Mouse (Mus musculus) bone marrow, adult 2 months (tissue): ENCODE results near the gene Ttll13.

Source experiments
- CTCF ChIP-seq: fragments of 200-500 bp; IDR thresholded peaks from 2 replicates; pipeline ENCODE4 v1.5.1; 2011; ENCODE audit warnings: low read length, control low read depth; ENCODE audit not compliant: control insufficient read depth, insufficient read depth
- POLR2A ChIP-seq: fragments of 200-500 bp; IDR thresholded peaks from 2 replicates; pipeline ENCODE4 v1.6.1; 2011; ENCODE audit warnings: low read depth, mild to moderate bottlenecking, control low read depth, low read length, borderline replicate concordance; ENCODE audit not compliant: control insufficient read depth

DNA sequence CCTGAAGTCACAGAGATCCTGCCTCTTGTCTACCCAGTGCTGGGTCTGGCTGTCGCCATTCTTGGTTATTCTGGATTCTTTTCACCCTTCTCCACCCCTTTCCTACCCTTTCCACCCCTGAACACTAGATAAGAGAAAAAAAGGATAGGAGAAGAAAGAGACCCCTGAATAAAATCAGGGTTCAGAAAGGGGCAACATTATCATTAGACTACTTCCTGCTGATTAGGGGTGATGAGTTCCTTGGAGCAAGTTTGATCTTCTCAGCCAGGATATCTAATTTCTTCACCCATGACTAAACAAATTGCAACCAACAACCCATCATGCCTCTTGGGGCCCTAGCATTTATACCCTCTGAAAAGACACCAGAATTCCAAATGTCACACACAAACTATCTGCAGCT lies 21.6 kb downstream of the Ttll13 start:
- TF ChIP-seq CTCF (no peak), POLR2A (no peak)
